Mouse (Mus musculus): ENCODE results near the gene Nup93. TPM values are rescaled to one million over a fixed set of nuclear protein-coding genes. Genes with fewer than 3 reads are reported as not detected.

Gene Nup93
- polyA plus RNA-seq, 1 experiment from 2014 or later, result 94.2 TPM

GRCm38 (mm10) chr8:94304412-94304811 lies 90.0 kb downstream of the Nup93 start:
- Histone ChIP-seq H3K9ac (replicated peaks; ENCODE audit: low read length) (no peak overlapping the region), H3K4me1 (ENCODE audit: insufficient read depth, low read length) (no peaks in the 10 kb centered on the region), H3K36me3 (ENCODE audit: insufficient read depth, low read length) (peaks cover 57% of the 10 kb centered on the region), H3K27ac (ENCODE audit: low read length) (no peak overlapping the region), H3K4me2 (replicated peaks; ENCODE audit: low read depth, low read length) (no peak overlapping the region), H3K9me3 (ENCODE audit: low read length) (no peaks in the 10 kb centered on the region), H3K4me3 (ENCODE audit: low read length) (no peak overlapping the region), H3K27me3 (ENCODE audit: insufficient read depth, low read length) (no peaks in the 10 kb centered on the region)
- WGBS, result 91% methylated on average over 2 of the region's 2 CpGs
- no peak for ATAC-seq (ENCODE audit: low FRiP score, low TSS enrichment)

DNA sequence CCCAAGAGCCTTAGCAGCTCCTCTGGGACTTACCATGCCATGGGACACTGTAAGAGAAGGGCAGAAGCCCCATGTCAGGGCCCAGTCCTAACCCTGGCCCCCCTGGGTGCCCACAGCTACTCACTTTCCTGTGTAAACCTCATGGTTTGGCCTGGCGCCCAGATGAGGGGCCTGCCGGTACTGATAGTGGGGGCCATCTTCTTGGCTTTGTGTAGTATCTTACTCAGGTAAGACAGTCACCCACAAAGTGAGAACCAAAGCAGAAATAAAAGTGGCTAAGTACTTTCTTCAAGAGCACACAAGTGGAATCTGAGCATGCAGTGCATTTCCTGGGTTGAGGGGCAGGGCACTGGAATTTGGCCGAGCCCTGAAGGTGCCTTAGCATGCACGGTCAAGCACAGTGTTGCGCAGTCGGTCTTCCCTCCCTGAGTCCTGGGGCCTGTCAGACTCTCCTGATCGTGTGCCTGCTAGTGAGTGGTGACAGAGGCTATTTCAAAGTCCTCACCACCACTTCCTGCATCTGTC lies 92.7 kb downstream of the Nup93 start:
- Histone ChIP-seq H3K27me3 (ENCODE audit: insufficient read depth, low read length) (no peaks in the 10 kb centered on the region), H3K36me3 (ENCODE audit: insufficient read depth, low read length) (peaks cover 59% of the 10 kb centered on the region), H3K4me1 (ENCODE audit: insufficient read depth, low read length) (no peaks in the 10 kb centered on the region), H3K9ac (replicated peaks; ENCODE audit: low read length) (no peak overlapping the region), H3K4me2 (replicated peaks; ENCODE audit: low read depth, low read length) (no peak overlapping the region), H3K27ac (ENCODE audit: low read length) (no peak overlapping the region), H3K4me3 (ENCODE audit: low read length) (no peak overlapping the region), H3K9me3 (ENCODE audit: low read length) (no peaks in the 10 kb centered on the region)
- ATAC-seq (ENCODE audit: low FRiP score, low TSS enrichment), result no peak
- 77% methylated on average over 7 of the region's 7 CpGs for WGBS

- no peak overlapping the region for H3K27ac ChIP-seq (ENCODE audit: low read length)
- H3K9ac ChIP-seq (replicated peaks; ENCODE audit: low read length), result no peak overlapping the region
- H3K27me3 ChIP-seq (ENCODE audit: insufficient read depth, low read length), result no peaks in the 10 kb centered on the region
- no peaks in the 10 kb centered on the region for H3K4me1 ChIP-seq (ENCODE audit: insufficient read depth, low read length)
- H3K4me2 ChIP-seq (replicated peaks; ENCODE audit: low read depth, low read length), result no peak overlapping the region
- H3K4me3 ChIP-seq (ENCODE audit: low read length), result no peak overlapping the region
- ATAC-seq (ENCODE audit: low FRiP score, low TSS enrichment), result no peak
- H3K9me3 ChIP-seq (ENCODE audit: low read length), result no peaks in the 10 kb centered on the region
- 85% methylated on average over 9 of the region's 9 CpGs for WGBS
- peaks cover 62% of the 10 kb centered on the region for H3K36me3 ChIP-seq (ENCODE audit: insufficient read depth, low read length)
These were observed 93.3 kb downstream of the Nup93 start for GRCm38 (mm10) chr8:94307652-94308051.

DNA sequence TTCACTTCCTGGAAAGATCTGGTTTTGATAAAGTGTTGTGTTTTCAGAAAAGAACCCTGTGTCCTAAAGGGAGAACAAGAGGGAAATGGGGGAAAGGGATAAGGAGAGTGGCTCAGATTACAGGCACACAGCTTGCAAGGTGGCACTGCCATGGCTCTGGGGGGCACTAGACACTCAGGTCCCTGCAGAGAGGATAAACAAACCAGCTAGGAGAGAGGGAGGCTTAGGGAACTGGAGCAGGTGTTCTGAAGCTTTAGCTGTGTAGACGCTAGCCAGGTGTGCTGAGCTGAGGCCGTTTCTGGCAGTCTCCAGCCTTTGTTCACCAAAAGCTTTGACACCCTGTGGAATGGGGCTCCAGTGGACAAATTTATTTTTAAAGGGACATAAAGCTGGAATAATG lies 99.7 kb downstream of the Nup93 start:
- Histone ChIP-seq H3K4me2 (replicated peaks; ENCODE audit: low read depth, low read length) (no peak overlapping the region), H3K27me3 (ENCODE audit: insufficient read depth, low read length) (no peaks in the 10 kb centered on the region), H3K36me3 (ENCODE audit: insufficient read depth, low read length) (peaks cover 18% of the 10 kb centered on the region), H3K4me1 (ENCODE audit: insufficient read depth, low read length) (no peaks in the 10 kb centered on the region), H3K9me3 (ENCODE audit: low read length) (no peaks in the 10 kb centered on the region), H3K27ac (ENCODE audit: low read length) (no peak overlapping the region), H3K9ac (replicated peaks; ENCODE audit: low read length) (no peak overlapping the region), H3K4me3 (ENCODE audit: low read length) (no peak overlapping the region)
- ATAC-seq (ENCODE audit: low FRiP score, low TSS enrichment), result no peak
- WGBS, result 87% methylated on average over 2 of the region's 2 CpGs

DNA sequence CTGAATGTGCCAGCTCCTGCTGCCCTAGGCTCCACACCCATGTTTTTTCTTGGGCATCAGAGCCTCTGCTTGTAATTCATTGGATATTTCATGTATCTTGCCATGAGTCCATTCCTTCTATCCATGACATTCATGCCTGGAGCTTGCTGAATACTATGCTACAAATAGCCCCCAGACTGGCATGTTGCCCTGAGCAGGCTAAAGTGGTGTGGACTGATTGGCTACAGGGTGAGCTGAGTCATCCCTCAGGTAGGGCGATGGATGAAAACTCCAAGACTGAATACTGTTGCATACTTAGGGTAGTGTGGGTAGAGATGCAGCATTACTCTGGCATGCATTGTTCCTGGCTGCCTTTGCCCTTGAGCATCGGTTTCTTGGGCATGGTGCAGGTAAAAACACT lies 102.9 kb downstream of the Nup93 start:
- H3K9me3 ChIP-seq (ENCODE audit: low read length), result no peaks in the 10 kb centered on the region
- no peak overlapping the region for H3K27ac ChIP-seq (ENCODE audit: low read length)
- WGBS, result 91% methylated on average over 2 of the region's 2 CpGs
- no peak for ATAC-seq (ENCODE audit: low FRiP score, low TSS enrichment)
- 0 out of 2 replicates have a peak, but pooled peaks cover 3% of the 10 kb centered on the region for H3K36me3 ChIP-seq (ENCODE audit: insufficient read depth, low read length)
- no peak overlapping the region for H3K4me2 ChIP-seq (replicated peaks; ENCODE audit: low read depth, low read length)
- no peaks in the 10 kb centered on the region for H3K27me3 ChIP-seq (ENCODE audit: insufficient read depth, low read length)
- H3K4me3 ChIP-seq (ENCODE audit: low read length), result no peak overlapping the region
- no peaks in the 10 kb centered on the region for H3K4me1 ChIP-seq (ENCODE audit: insufficient read depth, low read length)
- H3K9ac ChIP-seq (replicated peaks; ENCODE audit: low read length), result no peak overlapping the region

- no peak overlapping the region for H3K9ac ChIP-seq (replicated peaks; ENCODE audit: low read length)
- H3K27me3 ChIP-seq (ENCODE audit: insufficient read depth, low read length), result no peaks in the 10 kb centered on the region
- H3K4me2 ChIP-seq (replicated peaks; ENCODE audit: low read depth, low read length), result no peak overlapping the region
- H3K36me3 ChIP-seq (ENCODE audit: insufficient read depth, low read length), result no peaks in the 10 kb centered on the region
- no peak for ATAC-seq (ENCODE audit: low FRiP score, low TSS enrichment)
- H3K4me3 ChIP-seq (ENCODE audit: low read length), result no peak overlapping the region
- WGBS, result 95% methylated on average over 2 of the region's 2 CpGs
- H3K27ac ChIP-seq (ENCODE audit: low read length), result no peak overlapping the region
- no peaks in the 10 kb centered on the region for H3K4me1 ChIP-seq (ENCODE audit: insufficient read depth, low read length)
- H3K9me3 ChIP-seq (ENCODE audit: low read length), result no peaks in the 10 kb centered on the region
These were observed 103.3 kb downstream of the Nup93 start for GRCm38 (mm10) chr8:94317691-94318090.

- Histone ChIP-seq H3K27ac (ENCODE audit: low read length) (no peak overlapping the region), H3K27me3 (ENCODE audit: insufficient read depth, low read length) (no peaks in the 10 kb centered on the region), H3K4me1 (ENCODE audit: insufficient read depth, low read length) (no peaks in the 10 kb centered on the region; the same call in 1 of the 2 replicates), H3K4me2 (replicated peaks; ENCODE audit: low read depth, low read length) (no peak overlapping the region), H3K9me3 (ENCODE audit: low read length) (no peaks in the 10 kb centered on the region), H3K9ac (replicated peaks; ENCODE audit: low read length) (no peak overlapping the region), H3K36me3 (ENCODE audit: insufficient read depth, low read length) (no peaks in the 10 kb centered on the region), H3K4me3 (ENCODE audit: low read length) (no peak overlapping the region)
- no peak for ATAC-seq (ENCODE audit: low FRiP score, low TSS enrichment)
- 81% methylated on average over 2 of the region's 2 CpGs for WGBS
These were observed 105.7 kb downstream of the Nup93 start for GRCm38 (mm10) chr8:94320036-94320435.

DNA sequence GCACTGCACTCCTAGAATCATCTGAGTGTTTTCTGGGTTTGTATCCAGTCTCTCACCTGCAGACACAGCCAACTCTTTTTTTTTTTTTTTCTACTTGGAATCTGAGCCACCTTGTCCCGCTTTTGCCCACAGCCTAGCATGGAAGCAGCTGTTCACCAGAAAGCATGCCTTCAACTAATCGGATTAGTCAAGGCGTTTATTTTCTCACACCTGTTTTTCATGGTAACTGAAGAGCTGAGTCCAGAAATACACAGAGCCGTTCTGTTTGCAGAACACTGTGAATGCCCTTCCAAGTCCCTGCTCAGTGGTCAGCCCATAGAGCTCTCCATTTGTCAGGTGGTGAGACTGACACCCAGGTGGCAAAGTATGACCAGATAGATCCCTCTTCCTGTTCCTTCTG lies 107.7 kb downstream of the Nup93 start:
- ATAC-seq (ENCODE audit: low FRiP score, low TSS enrichment), result no peak
- H3K27me3 ChIP-seq (ENCODE audit: insufficient read depth, low read length), result no peaks in the 10 kb centered on the region
- no peaks in the 10 kb centered on the region for H3K36me3 ChIP-seq (ENCODE audit: insufficient read depth, low read length)
- H3K4me1 ChIP-seq (ENCODE audit: insufficient read depth, low read length), result no peaks in the 10 kb centered on the region; the same call in 1 of the 2 replicates
- H3K9me3 ChIP-seq (ENCODE audit: low read length), result no peaks in the 10 kb centered on the region
- 78% methylated on average over 4 of the region's 4 CpGs for WGBS
- no peak overlapping the region for H3K27ac ChIP-seq (ENCODE audit: low read length)
- no peak overlapping the region for H3K4me3 ChIP-seq (ENCODE audit: low read length)
- no peak overlapping the region for H3K9ac ChIP-seq (replicated peaks; ENCODE audit: low read length)
- H3K4me2 ChIP-seq (replicated peaks; ENCODE audit: low read depth, low read length), result no peak overlapping the region

DNA sequence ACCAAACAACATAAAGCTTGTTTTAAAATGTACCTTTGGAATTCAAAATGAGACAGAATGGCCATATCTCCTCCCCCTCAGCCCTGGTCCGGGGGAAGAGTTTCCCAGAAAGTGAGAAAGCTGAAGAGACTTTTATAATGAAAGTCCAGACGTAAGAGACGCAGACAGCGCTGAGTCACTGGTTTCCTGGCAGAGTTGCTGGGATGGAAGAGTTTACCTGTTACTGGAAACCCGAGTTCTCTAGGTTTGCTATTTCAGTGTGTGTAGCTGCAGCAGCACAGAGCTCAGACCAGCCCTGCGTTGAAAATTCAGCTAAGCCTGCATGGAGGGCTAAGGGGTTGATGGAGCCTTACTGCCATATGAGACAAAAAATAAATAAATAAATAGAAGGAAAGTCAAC lies 108.7 kb downstream of the Nup93 start:
- Histone ChIP-seq H3K27me3 (ENCODE audit: insufficient read depth, low read length) (no peaks in the 10 kb centered on the region), H3K27ac (ENCODE audit: low read length) (no peak overlapping the region), H3K36me3 (ENCODE audit: insufficient read depth, low read length) (no peaks in the 10 kb centered on the region), H3K4me1 (ENCODE audit: insufficient read depth, low read length) (no peaks in the 10 kb centered on the region; the same call in 1 of the 2 replicates), H3K9me3 (ENCODE audit: low read length) (no peaks in the 10 kb centered on the region), H3K9ac (replicated peaks; ENCODE audit: low read length) (no peak overlapping the region), H3K4me3 (ENCODE audit: low read length) (no peak overlapping the region), H3K4me2 (replicated peaks; ENCODE audit: low read depth, low read length) (no peak overlapping the region)
- no peak for ATAC-seq (ENCODE audit: low FRiP score, low TSS enrichment)
- 75% methylated on average over 6 of the region's 6 CpGs for WGBS

- Histone ChIP-seq H3K4me3 (ENCODE audit: low read length) (no peak overlapping the region), H3K27ac (ENCODE audit: low read length) (no peak overlapping the region), H3K4me2 (replicated peaks; ENCODE audit: low read depth, low read length) (no peak overlapping the region), H3K9ac (replicated peaks; ENCODE audit: low read length) (no peak overlapping the region), H3K4me1 (ENCODE audit: insufficient read depth, low read length) (no peaks in the 10 kb centered on the region; the same call in 1 of the 2 replicates), H3K9me3 (ENCODE audit: low read length) (no peaks in the 10 kb centered on the region), H3K27me3 (ENCODE audit: insufficient read depth, low read length) (no peaks in the 10 kb centered on the region), H3K36me3 (ENCODE audit: insufficient read depth, low read length) (no peaks in the 10 kb centered on the region)
- ATAC-seq (ENCODE audit: low FRiP score, low TSS enrichment), result no peak
- 54% methylated on average over 12 of the region's 12 CpGs for WGBS
These were observed 109.7 kb downstream of the Nup93 start for GRCm38 (mm10) chr8:94324071-94324470.

Data from kidney, embryonic 16.5 days (tissue).